Comparison of ENCODE assay signal across 8 mouse cellular contexts in genomic region chr7:24298635-24298972, GRCm38 (mm10). TPM values are rescaled to one million over a fixed set of nuclear protein-coding genes. Genes with fewer than 3 reads are reported as not detected.
DNase-seq lines count a peak whose midpoint lies in the region; ATAC-seq and TF ChIP-seq lines count a peak whose summit lies in the region.

No protein-coding gene starts in this region.

- DNase-seq in cerebellum, adult 2 months: peak; percentile 17 to 28
- DNase-seq in ovary, postnatal 36 days (ENCODE audit: low spot score): peak; percentile 7
- DNase-seq in ovary, postnatal 10 days (ENCODE audit: low spot score): no peak
- no peak for DNase-seq in limb, embryonic 10.5 days (ENCODE audit: low spot score)
- DNase-seq in left cerebral cortex, adult 9 months (ENCODE audit: low spot score in 2 of 2): no peak

- peak overlapping the region; percentile 86 for H3K4me3 ChIP-seq in cerebellum, adult 2 months (replicated peaks; ENCODE audit: insufficient read depth, low read depth, low read length)
- peak overlapping the region; percentile 78 for H3K4me3 ChIP-seq in limb, embryonic 10.5 days
- peak overlapping the region; percentile 98 for H3K4me3 ChIP-seq in small intestine, adult 2 months (ENCODE audit: low read depth, low read length)

- peaks cover 65% of the 10 kb centered on the region for H3K36me3 ChIP-seq in limb, embryonic 10.5 days
- H3K36me3 ChIP-seq in small intestine, adult 2 months (ENCODE audit: control insufficient read depth, insufficient read depth, low read length): peaks cover 5% of the 10 kb centered on the region

- no peaks in the 10 kb centered on the region for H3K9me3 ChIP-seq in limb, embryonic 10.5 days (replicated peaks)

- WGBS in cerebellum, adult 2 months: 2% methylated on average over 12 of the region's 12 CpGs
- 0% methylated on average over 12 of the region's 12 CpGs for WGBS in limb, embryonic 10.5 days
- 11% methylated on average over 12 of the region's 12 CpGs for WGBS in small intestine, adult 2 months

- TF ChIP-seq POLR2A in cerebellum, adult 2 months (IDR thresholded peaks at IDR 0.05; ENCODE audit: borderline replicate concordance, insufficient read depth, low read length): no peak
- TF ChIP-seq POLR2A in small intestine, adult 2 months (IDR thresholded peaks at IDR 0.05; ENCODE audit: low read depth, low read length): no peak

- TF ChIP-seq CTCF in cerebellum, adult 2 months (IDR thresholded peaks at IDR 0.05; ENCODE audit: borderline replicate concordance, insufficient read depth, low read depth, low read length): no peak
- TF ChIP-seq CTCF in small intestine, adult 2 months (IDR thresholded peaks at IDR 0.05; ENCODE audit: extremely low read depth, insufficient read length, insufficient replicate concordance, low read depth, low read length): no peak

- ATAC-seq in cerebellum, adult (ENCODE audit: insufficient number of reproducible peaks, low FRiP score, low TSS enrichment): no peak
- ATAC-seq in frontal cortex, adult (ENCODE audit: low TSS enrichment): no peak

- no peaks in the 10 kb centered on the region for H3K27me3 ChIP-seq in cerebellum, adult 2 months (ENCODE audit: control insufficient read depth, insufficient read depth, low read length)
- no peaks in the 10 kb centered on the region for H3K27me3 ChIP-seq in limb, embryonic 10.5 days (ENCODE audit: low read depth, poor library complexity, severe bottlenecking)
- no peaks in the 10 kb centered on the region for H3K27me3 ChIP-seq in small intestine, adult 2 months (ENCODE audit: control insufficient read depth, insufficient read depth, low read length)

- H3K27ac ChIP-seq in cerebellum, adult 2 months (ENCODE audit: insufficient read depth, low read length): no peak overlapping the region
- H3K27ac ChIP-seq in limb, embryonic 10.5 days: peak overlapping the region; percentile 96
- H3K27ac ChIP-seq in small intestine, adult 2 months (ENCODE audit: insufficient read depth, low read depth, low read length): no peak overlapping the region

- no peaks in the 10 kb centered on the region; the same call in 1 of the 2 replicates for H3K4me1 ChIP-seq in cerebellum, adult 2 months (ENCODE audit: control insufficient read depth, insufficient read depth, low read length)
- peaks cover 19% of the 10 kb centered on the region for H3K4me1 ChIP-seq in limb, embryonic 10.5 days
- peaks cover 4% of the 10 kb centered on the region; the same call in 1 of the 2 replicates for H3K4me1 ChIP-seq in small intestine, adult 2 months (ENCODE audit: control insufficient read depth, insufficient read depth, insufficient read length, low read length)

RNA-seq across cellular contexts. Expression of gene Zfp61, which starts 2.4 kb away (rescaled TPM):
- 33.0 and 36.4 TPM in 2 replicates for polyA plus RNA-seq in cerebellum, adult 2 months (2012; rRNA removed)
- 41.4 and 54.7 TPM in 2 replicates for polyA plus RNA-seq in limb, embryonic 10.5 days (2016; fragmentation: Nextera tagmentation; extraction: Ambion mirVana)
- polyA plus RNA-seq in small intestine, adult 2 months (2012; rRNA removed): 1.1 and 1.5 TPM in 2 replicates

RNA-seq across cellular contexts. Expression of gene Zfp94, which starts 17.9 kb away (rescaled TPM):
- 18.2 and 18.3 TPM in 2 replicates for polyA plus RNA-seq in cerebellum, adult 2 months (2012; rRNA removed)
- polyA plus RNA-seq in limb, embryonic 10.5 days (2016; fragmentation: Nextera tagmentation; extraction: Ambion mirVana): 12.1 and 15.9 TPM in 2 replicates
- 0.84 and 1.5 TPM in 2 replicates for polyA plus RNA-seq in small intestine, adult 2 months (2012; rRNA removed)

RNA-seq across cellular contexts. Expression of gene Zfp93, which starts 28.4 kb away (rescaled TPM):
- 8.8 and 9.2 TPM in 2 replicates for polyA plus RNA-seq in cerebellum, adult 2 months (2012; rRNA removed)
- polyA plus RNA-seq in limb, embryonic 10.5 days (2016; fragmentation: Nextera tagmentation; extraction: Ambion mirVana): 8.7 and 10.8 TPM in 2 replicates
- 0.37 and 0.55 TPM in 2 replicates for polyA plus RNA-seq in small intestine, adult 2 months (2012; rRNA removed)

RNA-seq across cellular contexts. Expression of gene Tescl, which starts 35.1 kb away (rescaled TPM):
- 0.22 and 0.39 TPM in 2 replicates for polyA plus RNA-seq in cerebellum, adult 2 months (2012; rRNA removed)
- not detected in 2 replicates for polyA plus RNA-seq in limb, embryonic 10.5 days (2016; fragmentation: Nextera tagmentation; extraction: Ambion mirVana)
- polyA plus RNA-seq in small intestine, adult 2 months (2012; rRNA removed): 0.15 TPM in 1 of 2 replicates, not detected in the other

RNA-seq across cellular contexts. Expression of gene Zfp108, which starts 44.0 kb away (rescaled TPM):
- polyA plus RNA-seq in cerebellum, adult 2 months (2012; rRNA removed): 5.7 and 6.1 TPM in 2 replicates
- 2.6 and 3.2 TPM in 2 replicates for polyA plus RNA-seq in limb, embryonic 10.5 days (2016; fragmentation: Nextera tagmentation; extraction: Ambion mirVana)
- polyA plus RNA-seq in small intestine, adult 2 months (2012; rRNA removed): 0.13 and 0.18 TPM in 2 replicates

Comparison
In these comparisons a context has a peak if more than half of its experiments do, and no peak if none do; other contexts are left out.
1. DNase-seq: peak in cerebellum, adult 2 months (2 of 2) and ovary, postnatal 36 days (single experiment); none in ovary, postnatal 10 days (single experiment), limb, embryonic 10.5 days (single experiment) and left cerebral cortex, adult 9 months (0 of 2).
2. RNA of gene Zfp61, which starts 2.4 kb away (polyA plus RNA-seq): 41.4 to 54.7 TPM in limb, embryonic 10.5 days and 33.0 to 36.4 TPM in cerebellum, adult 2 months; 1.1 to 1.5 TPM in small intestine, adult 2 months; every median in the first group is over 10 times any median in the second.
3. Peak in every context shown above with its lines, with median percentiles within 50 percentile points of each other: H3K4me3 ChIP-seq.